Comparison of ENCODE assay signal across 8 mouse cellular contexts in genomic region chr3:27938381-27939323, GRCm38 (mm10). TPM values are rescaled to one million over a fixed set of nuclear protein-coding genes. Genes with fewer than 3 reads are reported as not detected.
DNase-seq lines count a peak whose midpoint lies in the region; ATAC-seq and TF ChIP-seq lines count a peak whose summit lies in the region.

Gene Pld1 (plus strand): TSS chr3:27938695.

- H3K27me3 ChIP-seq in neural tube, embryonic 14.5 days (ENCODE audit: control insufficient read depth, insufficient read depth, low read length) = no peaks in the 10 kb centered on the region

- WGBS in lung, adult 2 months = under 1% methylated on average over 68 of the region's 68 CpGs
- WGBS in neural tube, embryonic 14.5 days = under 1% methylated on average over 67 of the region's 68 CpGs

- H3K27ac ChIP-seq in layer of hippocampus, adult 2 months = peak within 1 kb of the TSS; percentile 89
- H3K27ac ChIP-seq in neural tube, embryonic 14.5 days (ENCODE audit: low read depth, low read length) = peak within 1 kb of the TSS; percentile 22; the same call in 1 of the 2 replicates

- intact Hi-C loops in heart, postnatal 36 days (cut with DNase I) = loop anchor here (2.0 to 5.0 kb wide), 5 partner anchors 32 to 466 kb away; partner anchors contain the start of gene Fndc3b

- ATAC-seq in frontal cortex, adult (ENCODE audit: low TSS enrichment) = peak; percentile 88
- ATAC-seq in neural tube, embryonic 14.5 days (ENCODE audit: low read depth) = peak; percentile 76

- DNase-seq in MN1 (ENCODE audit: low spot score) = peak; percentile 65
- peak; percentile 5 for DNase-seq in cerebellum, adult 8-10 months
- peak; percentile 87 to 91 for DNase-seq in heart, postnatal 36 days
- DNase-seq in layer of hippocampus, adult 2 months (ENCODE audit: low spot score in 2 of 2) = peak; percentile 41 to 45
- DNase-seq in lung, adult 2 months = peak; percentile 79
- peak; percentile 71 to 82 for DNase-seq in urinary bladder, adult 18-20 months (ENCODE audit: low spot score in 2 of 2)

- no peak for TF ChIP-seq CTCF in layer of hippocampus, adult 2 months (conservative IDR thresholded peaks at IDR 0.05)
- TF ChIP-seq CTCF in lung, adult 2 months (IDR thresholded peaks at IDR 0.05; ENCODE audit: insufficient read depth, low read length) = no peak

- no peaks in the 10 kb centered on the region for H3K36me3 ChIP-seq in neural tube, embryonic 14.5 days (ENCODE audit: control insufficient read depth, insufficient read depth, low read length)

- peak; percentile 72; the same call in 1 of the 2 replicates for TF ChIP-seq POLR2A in lung, adult 2 months (IDR thresholded peaks at IDR 0.05; ENCODE audit: borderline replicate concordance, extremely low read depth, low read depth, low read length)

- H3K9me3 ChIP-seq in neural tube, embryonic 14.5 days (ENCODE audit: control insufficient read depth, low read length) = no peaks in the 10 kb centered on the region

- peak within 1 kb of the TSS; percentile 64 for H3K4me3 ChIP-seq in layer of hippocampus, adult 2 months
- H3K4me3 ChIP-seq in lung, adult 2 months (replicated peaks; ENCODE audit: extremely low read depth, low read depth, low read length) = peak within 1 kb of the TSS; percentile 65
- peak within 1 kb of the TSS; percentile 52 for H3K4me3 ChIP-seq in neural tube, embryonic 14.5 days (ENCODE audit: low read depth, low read length)

- peak within 1 kb of the TSS; percentile 64 for H3K9ac ChIP-seq in neural tube, embryonic 14.5 days (replicated peaks; ENCODE audit: low read depth, low read length)

- peaks cover 6% of the 10 kb centered on the region for H3K4me1 ChIP-seq in lung, adult 2 months (ENCODE audit: control insufficient read depth, insufficient read depth, low read length)
- peaks cover 3% of the 10 kb centered on the region; the same call in 1 of the 2 replicates for H3K4me1 ChIP-seq in neural tube, embryonic 14.5 days (ENCODE audit: control insufficient read depth, insufficient read depth, low read length)

- H3K4me2 ChIP-seq in neural tube, embryonic 14.5 days (ENCODE audit: low read depth, low read length) = peak within 1 kb of the TSS; percentile 92

RNA-seq across cellular contexts. Expression of gene Pld1, which starts in this region (rescaled TPM):
- 10 to 100 TPM; 12.1 to 16.4 TPM for total RNA-seq in heart, postnatal 36 days (2021)
- total RNA-seq in layer of hippocampus, adult 2 months (2021) = 1 to 10 TPM; 6.9 to 9.0 TPM
- 5.9 and 9.0 TPM in 2 replicates for polyA plus RNA-seq in lung, adult 2 months (2012; rRNA removed)
- polyA plus RNA-seq in neural tube, embryonic 14.5 days (2014; fragmentation: Nextera tagmentation; extraction: Ambion mirVana) = 5.7 and 6.8 TPM in 2 replicates

Comparison
In these comparisons a context has a peak if more than half of its experiments do, and no peak if none do; other contexts are left out.
1. Peak in every context shown above with its lines: DNase-seq, ATAC-seq, H3K4me3 ChIP-seq and H3K27ac ChIP-seq.
2. DNase-seq: peak in every context shown above with its lines; median percentile 89 in heart, postnatal 36 days; 79 in lung, adult 2 months; 76 in urinary bladder, adult 18-20 months; 65 in MN1; 43 in layer of hippocampus, adult 2 months; 5 in cerebellum, adult 8-10 months.